Mouse (Mus musculus) MEL (cell line): ENCODE results near the gene Pde10a. TPM values are rescaled to one million over a fixed set of nuclear protein-coding genes. Genes with fewer than 3 reads are reported as not detected.

Source experiments
- DNase-seq: peaks from one replicate; pipeline ENCODE4 v3.0.0; 2011; ENCODE audit warnings: low read depth, low spot score
- H3K27ac ChIP-seq: 2 replicates; pipeline ENCODE4 v1.5.1; 2012; ENCODE audit warnings: low read depth, mild to moderate bottlenecking, control low read depth, low read length, moderate library complexity; ENCODE audit not compliant: control insufficient read depth
- H3K27me3 ChIP-seq, 2 experiments: fragments of 150-350 bp in 1 of 2; sonication (generic) in 1 of 2; 2 replicates each; pipeline ENCODE4 v1.6.1; 2012; ENCODE audit warnings: low read length in 2 of 2, mild to moderate bottlenecking in 2 of 2, improper control_type of control experiment in 1 of 2, moderate library complexity in 1 of 2; ENCODE audit not compliant: insufficient read depth in 2 of 2, control insufficient read depth in 1 of 2
- H3K36me3 ChIP-seq, 2 experiments: 2 replicates each; pipeline ENCODE4 v1.6.1; 2012 to 2014; ENCODE audit warnings: low read length in 2 of 2, improper control_type of control experiment in 1 of 2, inconsistent platforms in 1 of 2, mild to moderate bottlenecking in 1 of 2; ENCODE audit not compliant: insufficient read depth in 2 of 2, control insufficient read depth in 1 of 2
- H3K4me1 ChIP-seq, 2 experiments: fragments of 150-350 bp in 1 of 2; sonication (generic) in 1 of 2; 2 replicates each; pipeline ENCODE4 v1.6.1; 2012; ENCODE audit warnings: low read length in 2 of 2, improper control_type of control experiment in 1 of 2, mild to moderate bottlenecking in 1 of 2; ENCODE audit not compliant: insufficient read depth in 2 of 2, control insufficient read depth in 1 of 2
- H3K4me3 ChIP-seq, 2 experiments: fragments of 150-350 bp in 1 of 2; sonication (generic) in 1 of 2; 2 replicates each; pipeline ENCODE4 v1.5.1; 2012; ENCODE audit warnings: low read depth in 2 of 2, low read length in 2 of 2, mild to moderate bottlenecking in 2 of 2, moderate library complexity in 2 of 2, control low read depth in 1 of 2, improper control_type of control experiment in 1 of 2; ENCODE audit not compliant: control insufficient read depth in 1 of 2, insufficient read depth in 1 of 2
- H3K79me2 ChIP-seq: 2 replicates; pipeline ENCODE4 v1.6.1; 2012; ENCODE audit warnings: mild to moderate bottlenecking, low read length, moderate library complexity; ENCODE audit not compliant: control insufficient read depth, poor library complexity, insufficient read depth
- H3K9ac ChIP-seq: 2 replicates; pipeline ENCODE4 v1.6.1; 2012; ENCODE audit warnings: low read depth, mild to moderate bottlenecking, control low read depth, low read length, moderate library complexity; ENCODE audit not compliant: control insufficient read depth, poor library complexity, severe bottlenecking
- H3K9me3 ChIP-seq: fragments of 150-350 bp; sonication (generic); replicated peaks from 2 replicates; pipeline ENCODE4 v1.6.1; 2012; ENCODE audit warnings: mild to moderate bottlenecking, low read length, improper control_type of control experiment, moderate library complexity; ENCODE audit not compliant: insufficient read depth
- BHLHE40 ChIP-seq: IDR thresholded peaks from 2 replicates; pipeline ENCODE4 v1.6.1; 2012; ENCODE audit warnings: low read depth, mild to moderate bottlenecking, inconsistent platforms, low read length, improper control_type of control experiment, borderline replicate concordance
- CHD1 ChIP-seq: IDR thresholded peaks from 2 replicates; pipeline ENCODE4 v1.6.1; 2012; ENCODE audit warnings: low read depth, mild to moderate bottlenecking, inconsistent platforms, low read length, improper control_type of control experiment
- CHD2 ChIP-seq: IDR thresholded peaks from 2 replicates; pipeline ENCODE4 v1.6.1; 2011; ENCODE audit warnings: low read length, improper control_type of control experiment
- E2F4 ChIP-seq: IDR thresholded peaks from 2 replicates; pipeline ENCODE4 v1.6.1; 2011; ENCODE audit warnings: low read depth, low read length, improper control_type of control experiment, borderline replicate concordance
- ELF1 ChIP-seq: IDR thresholded peaks from 2 replicates; pipeline ENCODE4 v1.6.1; 2014; ENCODE audit warnings: low read depth, mild to moderate bottlenecking, inconsistent platforms, low read length, improper control_type of control experiment, moderate library complexity
- GABPA ChIP-seq: IDR thresholded peaks from 2 replicates; pipeline ENCODE4 v1.6.1; 2012; ENCODE audit warnings: low read depth, mild to moderate bottlenecking, inconsistent platforms, low read length, improper control_type of control experiment, moderate library complexity
- HCFC1 ChIP-seq: IDR thresholded peaks from 2 replicates; pipeline ENCODE4 v1.6.1; 2012; ENCODE audit warnings: low read depth, mild to moderate bottlenecking, inconsistent platforms, low read length, improper control_type of control experiment, moderate library complexity
- MAFK ChIP-seq: IDR thresholded peaks from 2 replicates; pipeline ENCODE4 v1.6.1; 2011; ENCODE audit warnings: low read depth, mild to moderate bottlenecking, low read length, improper control_type of control experiment, borderline replicate concordance
- MEF2A ChIP-seq: IDR thresholded peaks from 2 replicates; pipeline ENCODE4 v1.6.1; 2014; ENCODE audit warnings: low read depth, mild to moderate bottlenecking, inconsistent platforms, low read length, improper control_type of control experiment; ENCODE audit not compliant: poor library complexity, insufficient replicate concordance, severe bottlenecking; ENCODE audit errors: extremely low read depth
- MYB ChIP-seq: IDR thresholded peaks from 2 replicates; pipeline ENCODE4 v1.6.1; 2011; ENCODE audit warnings: mild to moderate bottlenecking, low read depth, low read length, improper control_type of control experiment
- NELFE ChIP-seq: IDR thresholded peaks from 2 replicates; pipeline ENCODE4 v1.6.1; 2011; ENCODE audit warnings: low read depth, low read length, improper control_type of control experiment
- NRF1 ChIP-seq: IDR thresholded peaks from 2 replicates; pipeline ENCODE4 v1.6.1; 2014; ENCODE audit warnings: low read depth, mild to moderate bottlenecking, inconsistent platforms, low read length, improper control_type of control experiment, moderate library complexity; ENCODE audit not compliant: poor library complexity, insufficient read depth, severe bottlenecking
- POLR2A ChIP-seq, 2 experiments: IDR thresholded peaks; 2 replicates each; pipeline ENCODE4 v1.6.1; 2011 to 2012; ENCODE audit warnings: low read length in 2 of 2, mild to moderate bottlenecking in 2 of 2, control low read depth in 1 of 2, improper control_type of control experiment in 1 of 2, low read depth in 1 of 2, moderate library complexity in 1 of 2; ENCODE audit not compliant: control insufficient read depth in 1 of 2, insufficient read depth in 1 of 2, poor library complexity in 1 of 2
- POLR2AphosphoS5 ChIP-seq: IDR thresholded peaks from 2 replicates; pipeline ENCODE4 v1.6.1; 2012; ENCODE audit warnings: low read depth, borderline replicate concordance, mild to moderate bottlenecking, inconsistent platforms, low read length, moderate library complexity, mixed read lengths
- SMC3 ChIP-seq: IDR thresholded peaks from 2 replicates; pipeline ENCODE4 v1.6.1; 2011; ENCODE audit warnings: low read depth, low read length, improper control_type of control experiment
- TAL1 ChIP-seq: IDR thresholded peaks from 2 replicates; pipeline ENCODE4 v1.6.1; 2012; ENCODE audit warnings: mild to moderate bottlenecking, inconsistent platforms, low read length, moderate library complexity, mixed read lengths
- UBTF ChIP-seq: IDR thresholded peaks from 2 replicates; pipeline ENCODE4 v1.6.1; 2012; ENCODE audit warnings: low read depth, mild to moderate bottlenecking, inconsistent platforms, low read length, improper control_type of control experiment, moderate library complexity, borderline replicate concordance; ENCODE audit not compliant: insufficient read depth
- USF2 ChIP-seq, 2 experiments: IDR thresholded peaks; 2 replicates each; pipeline ENCODE4 v1.6.1; 2011 to 2012; ENCODE audit warnings: improper control_type of control experiment in 2 of 2, low read length in 2 of 2, borderline replicate concordance in 1 of 2, inconsistent platforms in 1 of 2, low read depth in 1 of 2, mild to moderate bottlenecking in 1 of 2; ENCODE audit not compliant: insufficient read depth in 1 of 2
- ZC3H11A ChIP-seq: IDR thresholded peaks from 2 replicates; pipeline ENCODE4 v1.6.1; 2012; ENCODE audit warnings: low read depth, mild to moderate bottlenecking, inconsistent platforms, low read length, improper control_type of control experiment
- ZMIZ1 ChIP-seq: IDR thresholded peaks from 2 replicates; pipeline ENCODE4 v1.6.1; 2012; ENCODE audit warnings: low read depth, mild to moderate bottlenecking, inconsistent platforms, low read length, improper control_type of control experiment, moderate library complexity
- ZNF384 ChIP-seq: IDR thresholded peaks from 2 replicates; pipeline ENCODE4 v1.6.1; 2012; ENCODE audit warnings: low read depth, mild to moderate bottlenecking, inconsistent platforms, low read length, improper control_type of control experiment
- polyA plus RNA-seq, 2 experiments: library from polyadenylated mRNA; stranded (reverse) in 1 of 2; unstranded in 1 of 2; fragments of >175 nt in 1 of 2; fragments of >200 nt in 1 of 2; gene quantifications; 2 replicates each; pipeline versions ENCODE4 v1.2.1 to v1.2.4; 2012; ENCODE audit warnings: low replicate concordance in 2 of 2, low read depth in 1 of 2; ENCODE audit not compliant: insufficient read length in 2 of 2, insufficient read depth in 1 of 2, missing spikeins in 1 of 2
- total RNA-seq: library from RNA; depleted of rRNA; stranded (reverse); fragments of 300-350 nt; gene quantifications from 2 replicates; pipeline ENCODE4 v1.2.3, GENCODE M21; 2012

The Pde10a gene
- total and polyA plus RNA-seq, 3 experiments: 3.1 to 6.9 TPM; not detected in 1

GRCm38 (mm10) chr17:8895991-8896390 lies 370.8 kb downstream of the Pde10a start:
- TF ChIP-seq TAL1: no peak
- TF ChIP-seq ZC3H11A: no peak
- TF ChIP-seq ELF1: no peak
- no peak for TF ChIP-seq E2F4
- no peak for TF ChIP-seq NELFE
- TF ChIP-seq CHD2: no peak
- H3K4me1 ChIP-seq: no peaks in the 10 kb centered on the region
- no peak overlapping the region for H3K4me3 ChIP-seq

GRCm38 (mm10) chr17:8897749-8898148 lies 372.6 kb downstream of the Pde10a start:
- H3K79me2 ChIP-seq: no peaks in the 10 kb centered on the region
- no peak for TF ChIP-seq HCFC1
- TF ChIP-seq NRF1: no peak
- no peak for TF ChIP-seq NELFE
- TF ChIP-seq GABPA: no peak
- TF ChIP-seq MEF2A: no peak
- TF ChIP-seq MAFK: no peak
- TF ChIP-seq ZC3H11A: no peak
- no peak for TF ChIP-seq POLR2A (IDR thresholded peaks at IDR 0.05; ENCODE audit: control insufficient read depth in 1 of 2, insufficient read depth in 1 of 2, low read depth in 1 of 2, low read length in 2 of 2, poor library complexity in 1 of 2)
- no peak for TF ChIP-seq BHLHE40
- TF ChIP-seq, all 39 proteins: peak for 0
- DNase-seq: no peak
- Histone ChIP-seq H3K9ac (no peak overlapping the region), H3K27me3 (no peaks in the 10 kb centered on the region), H3K9me3 (no peaks in the 10 kb centered on the region), H3K36me3 (no peaks in the 10 kb centered on the region), H3K27ac (no peak overlapping the region), H3K4me3 (no peak overlapping the region), H3K4me1 (no peaks in the 10 kb centered on the region)

More at GRCm38 (mm10) chr17:8895991-8896390, 370.8 kb downstream of the Pde10a start:
- no peak overlapping the region for H3K9ac ChIP-seq
- H3K27me3 ChIP-seq: no peaks in the 10 kb centered on the region
- H3K27ac ChIP-seq: no peak overlapping the region
- no peaks in the 10 kb centered on the region for H3K36me3 ChIP-seq
- DNase-seq: no peak
- no peaks in the 10 kb centered on the region for H3K9me3 ChIP-seq
- no peaks in the 10 kb centered on the region for H3K79me2 ChIP-seq

DNA sequence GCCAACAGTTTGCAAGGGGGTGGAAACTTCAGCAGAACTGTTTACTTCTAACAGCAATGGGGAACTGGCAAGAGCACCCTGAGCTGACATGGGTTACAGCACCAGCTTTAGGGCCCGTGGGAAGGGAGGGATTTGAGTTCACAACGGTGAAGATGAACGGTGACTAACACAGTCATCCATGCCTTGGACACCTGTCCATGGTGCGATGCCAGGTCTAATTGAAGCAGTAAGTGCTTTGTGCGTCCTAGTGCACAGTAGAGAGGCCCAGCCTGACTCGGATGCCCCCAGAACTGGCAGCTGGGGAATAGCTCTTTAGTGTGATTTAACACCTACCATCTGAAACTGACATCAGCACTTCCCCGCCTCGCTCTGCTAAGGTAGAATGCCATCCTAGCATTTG lies 373.0 kb downstream of the Pde10a start:
- no peak for DNase-seq
- Histone ChIP-seq H3K27me3 (no peaks in the 10 kb centered on the region), H3K79me2 (no peaks in the 10 kb centered on the region), H3K4me3 (no peak overlapping the region), H3K4me1 (no peaks in the 10 kb centered on the region), H3K36me3 (no peaks in the 10 kb centered on the region), H3K9ac (no peak overlapping the region), H3K9me3 (no peaks in the 10 kb centered on the region), H3K27ac (no peak overlapping the region)
- TF ChIP-seq UBTF (no peak), CHD1 (no peak), MYB (no peak), USF2 (IDR thresholded peaks at IDR 0.05; ENCODE audit: borderline replicate concordance in 1 of 2, insufficient read depth in 1 of 2, low read depth in 1 of 2, low read length in 2 of 2) (no peak), ZNF384 (no peak), POLR2AphosphoS5 (no peak), SMC3 (no peak), ZMIZ1 (no peak)
